ENCODE assay signal across 9 mouse cellular contexts in genomic region chr5:20913372-20914275, GRCm38 (mm10). TPM values are rescaled to one million over a fixed set of nuclear protein-coding genes. Genes with fewer than 3 reads are reported as not detected.
DNase-seq lines count a peak whose midpoint lies in the region; ATAC-seq lines count a peak whose summit lies in the region.
"Had no signal": no experiment of that assay in that cellular context is flagged by ENCODE, and none has a peak within 500 bp of the region (broad histone marks: within the 10 kb centered on the region; RNA-seq: fewer than 3 reads in every experiment).

No protein-coding gene starts in this region.

- H3K27ac ChIP-seq in heart, embryonic 12.5 days (ENCODE audit: poor library complexity, severe bottlenecking) = no peak overlapping the region
- H3K27ac ChIP-seq: lung, embryonic 15.5 days had no signal

- no peak overlapping the region for H3K4me3 ChIP-seq in heart, embryonic 12.5 days
- H3K4me3 ChIP-seq: lung, embryonic 15.5 days had no signal

- no peaks in the 10 kb centered on the region for H3K9me3 ChIP-seq in heart, embryonic 12.5 days (replicated peaks)
- H3K9me3 ChIP-seq: lung, embryonic 15.5 days had no signal

- no peak overlapping the region for H3K4me2 ChIP-seq in heart, embryonic 12.5 days
- H3K4me2 ChIP-seq: lung, embryonic 15.5 days had no signal

- H3K4me1 ChIP-seq in heart, embryonic 12.5 days (replicated peaks) = 0 out of 2 replicates have a peak, but pooled peaks cover 4% of the 10 kb centered on the region
- H3K4me1 ChIP-seq: lung, embryonic 15.5 days had no signal

- ATAC-seq in heart, embryonic 12.5 days (ENCODE audit: insufficient number of reproducible peaks, low FRiP score) = no peak
- peak; percentile 84 for ATAC-seq in megakaryocyte progenitor cell, adult 5-6 weeks (replicated peaks; ENCODE audit: poor library complexity)

- DNase-seq in heart, adult 11 months = peak; percentile 93
- peak; percentile 50 for DNase-seq in cerebellum, adult 11-12 months
- peak; percentile 57 for DNase-seq in forelimb bud, embryonic 11.5 days (ENCODE audit: low read depth, low spot score)
- peak; percentile 87 for DNase-seq in induced T-regulatory cell, adult 2 months (ENCODE audit: low read depth)
- DNase-seq in layer of hippocampus, postnatal 36 days = peak; percentile 37 to 70
- DNase-seq in right cerebral cortex, postnatal 25 days = peak; percentile 49

- no peaks in the 10 kb centered on the region for H3K36me3 ChIP-seq in heart, embryonic 12.5 days
- H3K36me3 ChIP-seq: lung, embryonic 15.5 days had no signal

- H3K27me3 ChIP-seq in heart, embryonic 12.5 days (replicated peaks) = no peaks in the 10 kb centered on the region
- H3K27me3 ChIP-seq: lung, embryonic 15.5 days had no signal

- 73% methylated on average over 11 of the region's 11 CpGs for WGBS in heart, embryonic 12.5 days

- H3K9ac ChIP-seq in heart, embryonic 12.5 days = no peak overlapping the region
- H3K9ac ChIP-seq: lung, embryonic 15.5 days had no signal

RNA-seq across cellular contexts. Expression of gene Tmem60, which starts 31.6 kb away (rescaled TPM):
- polyA plus RNA-seq in heart, embryonic 12.5 days (2016; fragmentation: Nextera tagmentation; extraction: Ambion mirVana) = 50.4 and 51.1 TPM in 2 replicates
- 10 to 100 TPM; 21.9 to 23.3 TPM for total RNA-seq in layer of hippocampus, postnatal 36 days (2021)
- 29.5 and 34.9 TPM in 2 replicates for total RNA-seq in megakaryocyte progenitor cell, adult 5-6 weeks (2015)
- total RNA-seq in megakaryocyte progenitor cell, adult 5-6 weeks (2017) = 12.6 and 14.0 TPM in 2 replicates

RNA-seq across cellular contexts. Expression of gene Phtf2, which starts 31.7 kb away (rescaled TPM):
- 45.1 and 47.4 TPM in 2 replicates for polyA plus RNA-seq in heart, embryonic 12.5 days (2016; fragmentation: Nextera tagmentation; extraction: Ambion mirVana)
- total RNA-seq in layer of hippocampus, postnatal 36 days (2021) = 10 to 100 TPM; 10.8 to 12.1 TPM
- total RNA-seq in megakaryocyte progenitor cell, adult 5-6 weeks (2015) = 9.7 and 15.2 TPM in 2 replicates
- total RNA-seq in megakaryocyte progenitor cell, adult 5-6 weeks (2017) = 10.0 and 23.0 TPM in 2 replicates

RNA-seq across cellular contexts. Expression of gene Rsbn1l, which starts 42.6 kb away (rescaled TPM):
- polyA plus RNA-seq in heart, embryonic 12.5 days (2016; fragmentation: Nextera tagmentation; extraction: Ambion mirVana) = 5.4 and 7.1 TPM in 2 replicates
- 10 to 100 TPM; 19.9 to 21.1 TPM for total RNA-seq in layer of hippocampus, postnatal 36 days (2021)
- total RNA-seq in megakaryocyte progenitor cell, adult 5-6 weeks (2015) = 30.6 and 33.0 TPM in 2 replicates
- 16.8 and 39.3 TPM in 2 replicates for total RNA-seq in megakaryocyte progenitor cell, adult 5-6 weeks (2017)
